Mouse (Mus musculus) erythroblast, embryonic 14.5 days (primary cell): ENCODE data around the gene Lsm3. TPM values are rescaled to one million over a fixed set of nuclear protein-coding genes. Genes with fewer than 3 reads are reported as not detected.
A peak's percentile ranks its signal among the peaks of the same experiment; 100 is the strongest.

Experiments used
- H3K27me3 ChIP-seq: 2 replicates; pipeline ENCODE4 v1.6.1; 2012; ENCODE audit warnings: inconsistent platforms; ENCODE audit not compliant: control insufficient read depth
- H3K36me3 ChIP-seq: 2 replicates; pipeline ENCODE4 v1.6.1; 2012; ENCODE audit warnings: mild to moderate bottlenecking, inconsistent platforms; ENCODE audit not compliant: control insufficient read depth
- H3K4me1 ChIP-seq: 2 replicates; pipeline ENCODE4 v1.6.1; 2012; ENCODE audit warnings: inconsistent platforms; ENCODE audit not compliant: control insufficient read depth
- H3K4me3 ChIP-seq: replicated peaks from 2 replicates; pipeline ENCODE3; 2012; ENCODE audit warnings: moderate library complexity, mild to moderate bottlenecking, inconsistent platforms
- H3K9me3 ChIP-seq: 2 replicates; pipeline ENCODE4 v1.6.1; 2012; ENCODE audit warnings: low read length, inconsistent platforms, mixed read lengths; ENCODE audit not compliant: control insufficient read depth
- GATA1 ChIP-seq: IDR thresholded peaks from 2 replicates; pipeline ENCODE4 v1.6.1; 2012; ENCODE audit warnings: low read length, inconsistent platforms, mixed read lengths
- TAL1 ChIP-seq: IDR thresholded peaks from 3 replicates; pipeline ENCODE4 v1.6.1; 2012; ENCODE audit warnings: low read length, inconsistent platforms, mixed read lengths
- polyA plus RNA-seq: library from polyadenylated mRNA; stranded (reverse); fragments of >175 nt; gene quantifications from 2 replicates; pipeline ENCODE4 v1.2.3, GENCODE M21; 2012

Gene Lsm3
- polyA plus RNA-seq, 1 experiment: 0.51 TPM

GRCm38 (mm10) chr6:91506036-91506435, 9.7 kb upstream of the Lsm3 start:
- TF ChIP-seq GATA1 (no peak), TAL1 (no peak)
- Histone ChIP-seq H3K36me3 (peaks cover 48% of the 10 kb centered on the region), H3K4me3 (no peak overlapping the region), H3K27me3 (no peaks in the 10 kb centered on the region), H3K9me3 (no peaks in the 10 kb centered on the region; the same call in 1 of the 2 replicates), H3K4me1 (no peaks in the 10 kb centered on the region)

DNA sequence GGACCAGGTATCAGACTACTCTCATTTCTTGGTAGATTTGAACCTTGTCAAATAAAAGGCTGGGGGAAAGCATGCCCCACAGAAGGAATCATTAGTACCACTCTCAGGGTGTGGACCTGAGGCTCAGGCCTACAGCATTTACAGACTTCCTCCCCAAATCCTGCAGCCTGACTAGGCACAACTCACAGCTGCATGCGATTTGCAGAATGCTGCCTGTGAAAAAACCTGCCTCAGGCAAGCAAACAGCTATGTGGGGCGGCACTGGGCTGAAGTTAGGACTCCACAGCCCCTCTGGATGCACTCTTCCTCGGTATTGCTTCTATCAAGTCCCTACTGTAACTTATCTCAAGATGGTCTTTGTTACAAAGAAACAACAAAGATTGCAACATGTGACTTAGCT, 7.7 kb upstream of the Lsm3 start:
- Histone ChIP-seq H3K4me3 (no peak overlapping the region), H3K9me3 (no peaks in the 10 kb centered on the region; the same call in 1 of the 2 replicates), H3K36me3 (peaks cover 38% of the 10 kb centered on the region), H3K27me3 (no peaks in the 10 kb centered on the region), H3K4me1 (no peaks in the 10 kb centered on the region)
- no peak for TF ChIP-seq TAL1
- TF ChIP-seq GATA1: no peak

GRCm38 (mm10) chr6:91509326-91509725, 6.4 kb upstream of the Lsm3 start:
- TF ChIP-seq TAL1 (no peak), GATA1 (no peak)
- no peak overlapping the region for H3K4me3 ChIP-seq
- no peaks in the 10 kb centered on the region for H3K27me3 ChIP-seq
- H3K4me1 ChIP-seq: peaks cover under 1% of the 10 kb centered on the region
- H3K36me3 ChIP-seq: peaks cover 30% of the 10 kb centered on the region
- H3K9me3 ChIP-seq: no peaks in the 10 kb centered on the region

DNA sequence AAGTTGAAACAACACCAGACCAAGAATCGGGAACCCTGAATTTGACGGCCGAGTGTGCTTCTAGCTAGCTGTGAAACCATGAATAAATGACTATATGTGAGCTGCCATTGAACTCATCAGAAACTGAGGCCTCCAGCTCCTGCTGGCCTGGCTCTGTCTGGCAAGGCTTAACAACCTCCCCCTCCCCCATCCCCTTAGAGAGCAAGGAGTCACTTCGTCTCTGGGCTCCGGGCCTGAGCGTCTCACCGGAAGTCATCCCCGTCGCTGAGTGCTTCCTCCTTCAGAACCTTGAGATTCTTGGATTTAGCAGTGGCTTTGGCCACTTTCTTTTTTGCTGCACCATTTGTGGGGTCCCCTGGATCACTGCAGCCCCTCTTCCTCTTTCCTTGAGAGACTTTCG, 5.5 kb upstream of the Lsm3 start:
- TF ChIP-seq TAL1 (no peak), GATA1 (no peak)
- Histone ChIP-seq H3K36me3 (peaks cover 21% of the 10 kb centered on the region), H3K27me3 (peaks cover 6% of the 10 kb centered on the region), H3K4me3 (no peak overlapping the region), H3K9me3 (no peaks in the 10 kb centered on the region), H3K4me1 (peaks cover 8% of the 10 kb centered on the region)

DNA sequence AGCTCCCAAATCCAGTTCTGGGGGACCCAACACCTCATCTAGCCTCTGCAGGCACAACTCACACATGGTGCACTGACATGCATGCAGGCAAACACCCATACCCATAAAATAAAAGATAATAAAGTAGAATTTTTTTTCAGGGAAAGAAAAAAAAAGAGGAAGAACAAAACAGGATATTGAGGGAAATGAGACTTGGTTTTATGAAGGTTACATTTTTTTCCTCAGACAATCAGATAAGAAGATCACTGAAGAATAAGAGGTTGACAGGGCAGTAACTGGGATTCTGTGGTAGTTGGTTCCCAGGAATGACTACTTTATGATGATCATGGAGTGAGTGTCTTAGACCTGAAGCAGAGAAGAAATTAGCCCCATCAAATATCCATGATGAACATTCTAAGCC, 1.6 kb upstream of the Lsm3 start:
- no peak overlapping the region for H3K4me3 ChIP-seq
- H3K9me3 ChIP-seq: no peaks in the 10 kb centered on the region
- H3K27me3 ChIP-seq: peaks cover 9% of the 10 kb centered on the region
- H3K36me3 ChIP-seq: peaks cover 24% of the 10 kb centered on the region
- H3K4me1 ChIP-seq: peaks cover 34% of the 10 kb centered on the region
- TF ChIP-seq TAL1 (no peak), GATA1 (no peak)

GRCm38 (mm10) chr6:91514737-91515362, 878 bp upstream of the Lsm3 start:
- peaks cover 34% of the 10 kb centered on the region for H3K4me1 ChIP-seq
- H3K36me3 ChIP-seq: peaks cover 31% of the 10 kb centered on the region
- H3K27me3 ChIP-seq: peaks cover 9% of the 10 kb centered on the region
- H3K9me3 ChIP-seq: no peaks in the 10 kb centered on the region
- peak overlapping the region; percentile 81 for H3K4me3 ChIP-seq
- TF ChIP-seq GATA1 (no peak), TAL1 (no peak)

- peaks cover 34% of the 10 kb centered on the region for H3K4me1 ChIP-seq
- H3K27me3 ChIP-seq: peaks cover 9% of the 10 kb centered on the region
- H3K36me3 ChIP-seq: peaks cover 68% of the 10 kb centered on the region
- H3K9me3 ChIP-seq: no peaks in the 10 kb centered on the region
- TF ChIP-seq TAL1 (no peak), GATA1 (no peak)
- no peak overlapping the region for H3K4me3 ChIP-seq
Measured at GRCm38 (mm10) chr6:91518454-91519020, 2.8 kb downstream of the Lsm3 start.

DNA sequence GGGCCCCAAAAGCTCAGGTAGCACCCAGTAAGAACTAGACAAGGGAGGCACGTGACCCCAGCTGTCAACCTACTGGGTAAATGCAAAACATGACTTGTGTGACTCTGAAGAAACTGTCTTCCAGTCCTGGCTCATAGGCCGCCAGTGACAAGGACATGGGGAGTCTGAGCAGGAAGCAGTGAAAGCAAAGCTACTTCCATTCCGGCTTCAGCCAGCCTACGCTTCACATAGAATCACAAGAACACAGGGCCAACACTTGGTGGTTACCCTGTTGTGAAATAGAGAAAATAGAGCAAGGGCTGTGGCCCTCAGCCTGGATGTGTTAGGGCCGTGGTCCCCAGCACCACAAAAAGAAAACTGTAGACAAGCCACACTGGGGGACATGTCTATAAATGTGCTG, 7.1 kb downstream of the Lsm3 start:
- Histone ChIP-seq H3K4me3 (no peak overlapping the region), H3K36me3 (peaks cover 91% of the 10 kb centered on the region), H3K4me1 (peaks cover 8% of the 10 kb centered on the region), H3K9me3 (no peaks in the 10 kb centered on the region), H3K27me3 (no peaks in the 10 kb centered on the region)
- TF ChIP-seq GATA1 (no peak), TAL1 (no peak)

- no peak for TF ChIP-seq GATA1
- TF ChIP-seq TAL1: no peak
- Histone ChIP-seq H3K4me1 (no peaks in the 10 kb centered on the region), H3K9me3 (no peaks in the 10 kb centered on the region), H3K27me3 (no peaks in the 10 kb centered on the region), H3K4me3 (no peak overlapping the region), H3K36me3 (peaks cover 72% of the 10 kb centered on the region)
Measured at GRCm38 (mm10) chr6:91525544-91525943, 9.8 kb downstream of the Lsm3 start.
